Mouse (Mus musculus) heart, embryonic 13.5 days (tissue): ENCODE measurements around the gene Wasf2. TPM values are rescaled to one million over a fixed set of nuclear protein-coding genes. Genes with fewer than 3 reads are reported as not detected.

Experiments used
- ATAC-seq: fragments of 200-750 bp; cut with Nextera tagmentation; 2 replicates; pipeline ENCODE4 v1.8.0; 2017; ENCODE audit warnings: moderate TSS enrichment; ENCODE audit not compliant: insufficient number of reproducible peaks, low FRiP score, low TSS enrichment; ENCODE audit errors: extremely low read depth
- H3K27ac ChIP-seq: fragments of 300-500 bp; sonication (generic); replicated peaks from 2 replicates; pipeline ENCODE4 v1.5.1; 2015; ENCODE audit warnings: moderate library complexity, mild to moderate bottlenecking, inconsistent platforms
- H3K27me3 ChIP-seq: fragments of 300-500 bp; sonication (generic); replicated peaks from 2 replicates; pipeline ENCODE4 v1.6.1; 2015; ENCODE audit warnings: mild to moderate bottlenecking, inconsistent platforms
- H3K36me3 ChIP-seq: fragments of 300-500 bp; sonication (generic); 2 replicates; pipeline ENCODE4 v1.6.1; 2015; ENCODE audit warnings: mild to moderate bottlenecking, inconsistent platforms
- H3K4me1 ChIP-seq: fragments of 300-500 bp; sonication (generic); 2 replicates; pipeline ENCODE4 v1.6.1; 2015; ENCODE audit warnings: inconsistent platforms
- H3K4me2 ChIP-seq: fragments of 300-500 bp; sonication (generic); 2 replicates; pipeline ENCODE4 v1.6.1; 2015; ENCODE audit warnings: inconsistent platforms, mild to moderate bottlenecking, moderate library complexity
- H3K4me3 ChIP-seq: fragments of 300-500 bp; sonication (generic); 2 replicates; pipeline ENCODE4 v1.5.1; 2015; ENCODE audit warnings: moderate library complexity, mild to moderate bottlenecking, inconsistent platforms
- H3K9ac ChIP-seq: fragments of 300-500 bp; sonication (generic); 2 replicates; pipeline ENCODE4 v1.6.1; 2015; ENCODE audit warnings: inconsistent platforms, mild to moderate bottlenecking, moderate library complexity
- H3K9me3 ChIP-seq: fragments of 300-500 bp; sonication (generic); 2 replicates; pipeline ENCODE4 v1.6.1; 2016; ENCODE audit warnings: inconsistent platforms
- WGBS: fragments of 180-500 bp; shearing (Covaris S2); methylation state at CpG from one replicate; pipeline ENCODE4 v1.1.7; 2015; ENCODE audit warnings: mixed read lengths; 5-methylcytosine and 5-hydroxymethylcytosine counted together
- polyA plus RNA-seq: library from polyadenylated mRNA; unstranded; fragments of >200 nt; fragmentation: Nextera tagmentation; extraction: Ambion mirVana; gene quantifications from 2 replicates; pipeline ENCODE4 v1.2.1, GENCODE M21; 2015

The Wasf2 gene
- polyA plus RNA-seq, 1 experiment from 2014 or later, result 64.6 TPM

DNA sequence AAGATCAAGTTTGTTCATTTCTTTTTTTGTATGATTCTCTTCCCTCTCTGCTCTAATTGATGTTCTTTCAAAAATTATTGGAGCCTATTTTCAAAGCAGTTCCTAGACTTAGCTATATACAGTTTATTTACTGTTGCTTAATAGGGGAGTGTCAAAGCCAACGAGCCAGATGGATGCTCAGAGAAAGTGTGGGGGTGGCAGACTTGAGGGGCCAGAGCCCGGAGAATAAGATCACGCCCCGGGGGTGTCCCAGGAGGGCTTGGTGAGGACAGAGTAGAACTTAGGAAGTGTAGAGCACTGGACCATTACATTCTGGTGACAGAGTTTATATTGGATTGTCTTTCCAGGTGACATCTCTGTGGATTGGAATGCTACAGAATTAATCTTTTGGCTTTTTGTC is 30.5 kb downstream of the Wasf2 start:
- no peak for ATAC-seq
- Histone ChIP-seq H3K36me3 (peaks cover 37% of the 10 kb centered on the region), H3K4me2 (no peak overlapping the region), H3K9ac (no peak overlapping the region), H3K27me3 (no peaks in the 10 kb centered on the region), H3K27ac (no peak overlapping the region), H3K4me1 (peaks cover 50% of the 10 kb centered on the region), H3K4me3 (no peak overlapping the region), H3K9me3 (no peaks in the 10 kb centered on the region)
- WGBS, result 67% methylated on average over 4 of the region's 4 CpGs

DNA sequence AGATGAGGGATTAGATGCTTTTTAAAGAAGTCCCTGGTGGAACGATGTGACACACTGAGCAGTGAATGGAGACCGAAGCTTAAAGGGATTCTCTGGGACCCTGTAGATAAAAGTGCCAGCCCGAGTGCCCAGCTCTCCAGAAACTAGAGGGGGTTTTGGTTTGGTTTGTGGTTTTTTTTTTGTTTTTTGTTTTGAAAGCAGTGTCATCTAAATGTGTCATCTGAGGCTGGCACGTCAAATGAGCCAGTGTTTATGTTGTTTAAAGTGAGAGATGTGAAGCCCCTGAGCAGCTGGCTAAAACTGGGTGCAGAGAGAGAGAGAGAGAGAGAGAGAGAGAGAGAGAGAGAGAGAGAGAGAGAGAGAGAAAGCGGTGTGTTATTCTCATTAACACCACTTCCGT is 31.9 kb downstream of the Wasf2 start:
- Histone ChIP-seq H3K36me3 (peaks cover 29% of the 10 kb centered on the region), H3K9ac (no peak overlapping the region)
- ATAC-seq, result no peak

DNA sequence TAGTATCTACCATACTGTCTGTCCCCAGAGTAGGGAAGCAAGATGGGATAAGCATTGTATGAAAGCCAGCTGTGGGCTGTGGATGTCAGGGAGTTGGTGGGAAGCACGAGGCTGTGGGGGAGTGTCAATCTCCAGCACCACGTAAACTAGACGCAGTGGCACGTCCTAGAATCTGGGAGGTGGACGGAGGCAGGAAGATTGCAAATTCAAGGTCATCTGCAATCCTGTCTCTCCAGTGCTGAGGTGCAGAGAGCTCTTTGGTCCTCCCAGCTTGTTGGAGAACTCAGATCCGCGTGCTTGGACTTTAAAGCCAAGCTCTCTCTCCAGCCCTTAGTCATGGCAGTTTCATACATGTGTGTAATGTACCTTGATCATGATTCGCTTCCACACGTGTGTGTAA is 36.5 kb downstream of the Wasf2 start:
- H3K9ac ChIP-seq, result 0 out of 2 replicates have a peak overlapping the region, but pooled peaks have one; percentile 12

More for the DNA sequence above, 31.9 kb downstream of the Wasf2 start:
- Histone ChIP-seq H3K4me2 (no peak overlapping the region), H3K4me1 (peaks cover 50% of the 10 kb centered on the region), H3K27ac (no peak overlapping the region), H3K9me3 (no peaks in the 10 kb centered on the region), H3K4me3 (no peak overlapping the region), H3K27me3 (no peaks in the 10 kb centered on the region)
- WGBS, result 74% methylated on average over 6 of the region's 6 CpGs

DNA sequence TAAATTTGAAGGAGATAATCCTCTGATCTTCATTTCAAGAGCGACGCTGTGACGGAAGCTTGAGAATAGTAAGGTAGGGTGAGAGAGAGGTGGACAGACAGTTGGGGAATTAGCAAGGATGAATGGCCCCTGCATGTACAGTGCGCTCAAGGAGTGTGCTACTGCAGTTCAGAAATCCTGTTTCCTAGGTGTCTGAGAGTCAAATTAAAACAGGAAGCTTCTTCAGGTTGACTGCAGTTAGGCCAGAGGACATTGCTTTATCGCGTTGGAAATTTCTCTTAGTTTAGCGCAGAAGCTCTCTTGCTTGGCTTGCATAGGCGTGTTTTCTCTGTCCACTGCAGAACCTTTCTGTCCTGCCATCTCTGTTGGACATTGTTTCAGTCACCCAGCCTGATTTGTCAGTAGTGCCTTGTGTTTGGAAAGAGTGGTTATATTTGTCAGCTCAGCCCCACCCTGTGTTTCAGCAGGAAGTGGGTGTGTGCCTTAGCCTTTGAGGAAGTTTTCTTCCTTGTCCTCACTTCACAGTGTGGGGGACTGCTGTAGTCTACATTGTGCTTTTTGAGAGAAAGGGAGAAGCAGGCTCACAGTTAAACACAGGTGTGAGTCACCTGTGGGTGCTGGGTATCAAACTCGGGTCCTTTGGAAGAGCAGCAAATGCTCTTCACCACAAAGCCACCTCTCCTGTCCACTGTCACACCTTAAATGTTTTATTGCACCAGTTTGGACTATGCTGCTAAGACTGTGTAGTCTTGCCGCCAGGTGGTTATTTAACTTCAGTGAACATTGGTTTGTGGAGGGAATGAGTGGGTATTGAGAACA is 39.1 kb downstream of the Wasf2 start:
- Histone ChIP-seq H3K4me3 (no peak overlapping the region), H3K9ac (peak overlapping the region; percentile 61), H3K4me2 (0 out of 2 replicates have a peak overlapping the region, but pooled peaks have one; percentile 3), H3K4me1 (peaks cover 70% of the 10 kb centered on the region), H3K36me3 (peaks cover 13% of the 10 kb centered on the region), H3K27me3 (no peaks in the 10 kb centered on the region), H3K27ac (peak overlapping the region; percentile 70), H3K9me3 (no peaks in the 10 kb centered on the region)
- ATAC-seq, result no peak
- WGBS, result 69% methylated on average over 10 of the region's 10 CpGs

More for the DNA sequence above, 36.5 kb downstream of the Wasf2 start:
- H3K4me1 ChIP-seq, result peaks cover 45% of the 10 kb centered on the region
- H3K36me3 ChIP-seq, result peaks cover 21% of the 10 kb centered on the region
- WGBS, result 54% methylated on average over 9 of the region's 9 CpGs
- no peak for ATAC-seq
- peak overlapping the region; percentile 70 for H3K27ac ChIP-seq
- H3K4me3 ChIP-seq, result no peak overlapping the region
- no peaks in the 10 kb centered on the region for H3K9me3 ChIP-seq
- no peaks in the 10 kb centered on the region for H3K27me3 ChIP-seq
- H3K4me2 ChIP-seq, result 0 out of 2 replicates have a peak overlapping the region, but pooled peaks have one; percentile 18

DNA sequence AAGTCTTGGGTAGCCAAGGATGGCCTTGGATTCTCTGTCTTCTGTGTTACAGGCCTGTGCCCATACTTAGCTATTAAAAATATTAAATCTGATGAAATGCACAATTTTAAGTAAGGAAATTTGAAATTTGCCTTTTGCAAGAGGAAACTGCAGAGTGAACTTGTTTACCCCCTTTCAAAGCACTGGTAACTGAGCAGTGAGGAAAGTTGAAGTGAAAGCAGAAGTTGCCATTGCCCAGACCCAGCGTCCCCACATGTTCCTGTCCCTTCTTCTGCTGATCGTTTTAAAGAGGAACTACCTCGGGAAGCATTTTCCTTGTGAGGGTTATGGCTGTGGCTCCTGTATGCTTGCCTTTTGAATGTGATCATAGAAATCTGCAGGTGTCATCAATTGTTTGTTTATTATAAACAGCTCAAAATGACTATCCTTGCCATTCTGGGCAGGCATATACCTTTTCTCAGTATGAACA is 39.8 kb downstream of the Wasf2 start:
- H3K27ac ChIP-seq, result peak overlapping the region; percentile 70
- 0 out of 2 replicates have a peak overlapping the region, but pooled peaks have one; percentile 3 for H3K4me2 ChIP-seq
- no peak for ATAC-seq
- WGBS, result 63% methylated on average over 3 of the region's 3 CpGs
- no peak overlapping the region for H3K4me3 ChIP-seq
- H3K9me3 ChIP-seq, result no peaks in the 10 kb centered on the region
- no peak overlapping the region for H3K9ac ChIP-seq
- H3K4me1 ChIP-seq, result peaks cover 75% of the 10 kb centered on the region
- no peaks in the 10 kb centered on the region for H3K27me3 ChIP-seq
- H3K36me3 ChIP-seq, result peaks cover 10% of the 10 kb centered on the region

DNA sequence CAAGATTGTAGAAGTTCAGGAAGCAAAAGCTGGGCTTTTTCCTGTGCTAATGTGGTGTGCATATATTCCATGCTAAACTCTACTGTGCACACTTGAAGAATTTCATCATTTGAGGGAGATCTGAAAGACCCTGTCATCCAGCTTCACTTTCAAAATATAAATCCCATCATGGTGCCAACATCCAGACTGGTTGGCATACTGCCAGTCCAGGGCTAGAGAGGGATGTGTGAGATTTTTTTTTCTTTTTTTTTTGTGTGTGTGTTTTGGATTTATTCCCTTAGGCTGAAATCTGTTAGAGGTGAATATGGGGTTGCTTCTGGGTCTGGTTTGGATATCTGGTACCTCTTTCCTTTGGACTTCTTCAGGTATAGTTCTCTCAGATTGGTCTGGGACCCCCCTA is 40.3 kb downstream of the Wasf2 start:
- Histone ChIP-seq H3K27me3 (no peaks in the 10 kb centered on the region), H3K4me2 (no peak overlapping the region), H3K9me3 (no peaks in the 10 kb centered on the region), H3K4me3 (no peak overlapping the region), H3K27ac (peak overlapping the region; percentile 70; the same call in 1 of the 2 replicates), H3K4me1 (peaks cover 80% of the 10 kb centered on the region), H3K36me3 (peaks cover 7% of the 10 kb centered on the region), H3K9ac (no peak overlapping the region)
- ATAC-seq, result no peak

DNA sequence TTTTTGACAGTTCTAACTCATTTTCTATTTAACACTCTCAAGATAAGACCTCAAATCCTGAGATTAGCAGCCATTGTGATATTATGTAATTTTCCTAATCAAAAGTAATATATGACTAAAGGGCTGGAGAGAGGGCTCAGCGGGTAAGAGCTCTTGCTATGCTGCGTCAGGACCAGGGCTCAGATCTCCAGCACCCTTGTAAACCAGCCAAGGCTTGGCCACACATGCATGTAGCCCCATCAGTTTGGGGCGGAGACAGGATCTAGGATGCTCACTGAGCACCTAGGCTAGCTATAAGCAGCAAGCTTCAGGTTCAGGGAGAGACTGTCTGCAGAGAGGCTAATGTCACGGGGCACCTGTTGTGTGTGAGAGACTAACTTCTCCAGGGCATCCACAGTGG is 42.1 kb downstream of the Wasf2 start:
- no peak overlapping the region for H3K4me2 ChIP-seq
- no peak overlapping the region for H3K9ac ChIP-seq
- WGBS, result 91% methylated on average over 4 of the region's 4 CpGs
- H3K9me3 ChIP-seq, result no peaks in the 10 kb centered on the region
- no peak for ATAC-seq
- peaks cover 81% of the 10 kb centered on the region for H3K4me1 ChIP-seq
- H3K27me3 ChIP-seq, result no peaks in the 10 kb centered on the region
- peaks cover 16% of the 10 kb centered on the region for H3K36me3 ChIP-seq
- no peak overlapping the region for H3K4me3 ChIP-seq
- H3K27ac ChIP-seq, result no peak overlapping the region

DNA sequence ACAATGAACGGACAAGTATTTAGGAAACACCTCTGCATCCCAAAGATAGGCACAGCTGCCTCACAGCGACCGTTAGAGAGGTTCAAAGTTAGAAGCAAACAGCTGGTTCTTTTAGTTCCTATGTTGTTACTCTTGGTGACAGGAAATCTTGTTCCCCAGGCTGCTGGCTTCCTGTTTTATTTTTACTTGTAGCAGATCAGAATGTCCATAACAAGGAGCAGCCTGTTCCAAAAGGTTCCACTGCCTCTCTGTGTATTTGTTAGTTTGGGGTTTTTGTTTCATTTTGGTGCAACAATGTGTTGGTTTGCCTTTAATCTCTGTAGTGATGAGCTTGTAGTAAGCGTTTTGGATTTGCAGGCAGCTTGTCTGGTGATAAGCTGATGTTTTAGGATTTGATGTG is 44.1 kb downstream of the Wasf2 start:
- no peaks in the 10 kb centered on the region for H3K9me3 ChIP-seq
- H3K9ac ChIP-seq, result peak overlapping the region; percentile 6; the same call in 1 of the 2 replicates
- ATAC-seq, result no peak
- WGBS, result 25% methylated on average over 4 of the region's 4 CpGs
- H3K36me3 ChIP-seq, result peaks cover 33% of the 10 kb centered on the region
- H3K4me1 ChIP-seq, result peaks cover 88% of the 10 kb centered on the region
- peak overlapping the region; percentile 71 for H3K27ac ChIP-seq
- peak overlapping the region; percentile 34 for H3K4me2 ChIP-seq
- no peaks in the 10 kb centered on the region for H3K27me3 ChIP-seq
- H3K4me3 ChIP-seq, result no peak overlapping the region

DNA sequence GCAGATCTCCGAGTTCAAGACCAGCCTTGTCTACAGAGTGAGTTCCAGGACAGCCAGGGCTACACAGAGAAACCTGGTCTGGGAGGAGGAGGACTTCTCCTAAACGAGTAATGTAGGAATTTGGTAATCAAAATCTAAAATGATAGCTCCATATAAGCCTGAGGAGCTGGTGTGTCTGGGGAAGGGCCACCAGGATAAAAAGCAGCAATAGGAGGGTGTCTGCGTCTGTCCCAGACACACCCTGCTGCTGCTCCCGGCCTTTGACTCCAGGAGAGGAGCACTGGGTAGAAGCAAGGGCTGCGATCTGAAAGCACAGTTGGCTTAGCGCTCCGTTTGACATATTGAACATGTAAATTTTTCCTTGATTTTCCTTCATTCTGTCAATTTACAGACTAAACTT is 45.0 kb downstream of the Wasf2 start:
- no peak for ATAC-seq

DNA sequence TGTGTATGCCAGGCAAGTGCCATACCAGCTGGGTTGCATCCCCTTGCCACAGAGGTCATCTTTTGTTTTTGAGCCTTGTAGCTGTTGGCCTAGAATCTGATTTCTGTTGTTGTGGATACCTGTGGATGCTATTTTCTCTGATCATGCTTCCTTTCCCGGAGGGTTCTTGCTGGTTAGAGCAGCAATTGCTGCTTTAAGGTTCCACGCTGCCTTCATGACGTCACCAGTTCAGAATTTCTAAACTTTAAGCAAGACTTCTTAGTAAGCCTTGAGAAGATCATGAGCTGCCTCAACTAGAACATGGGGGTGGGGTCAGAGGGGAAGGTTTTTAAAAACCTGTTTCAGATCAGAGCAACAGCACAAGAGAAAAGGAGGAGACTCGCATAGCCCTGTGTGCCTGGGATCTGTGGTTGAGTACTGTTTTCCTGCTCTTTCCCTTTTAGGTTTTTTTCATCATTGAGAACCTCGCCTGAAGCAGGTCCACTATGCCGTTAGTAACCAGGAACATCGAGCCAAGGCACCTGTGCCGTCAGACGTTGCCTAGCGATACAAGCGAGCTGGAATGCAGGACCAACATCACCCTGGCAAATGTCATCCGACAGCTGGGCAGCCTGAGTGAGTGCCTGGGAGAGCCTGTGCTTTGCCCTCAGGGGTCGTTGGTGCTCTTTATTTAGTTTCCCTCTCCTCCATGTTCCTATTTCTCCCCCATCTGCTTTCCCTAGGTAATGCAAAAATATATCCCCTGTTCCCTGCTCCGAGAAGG is 45.9 kb downstream of the Wasf2 start:
- no peaks in the 10 kb centered on the region for H3K27me3 ChIP-seq
- peaks cover 51% of the 10 kb centered on the region for H3K36me3 ChIP-seq
- H3K4me3 ChIP-seq, result no peak overlapping the region
- H3K4me1 ChIP-seq, result peaks cover 70% of the 10 kb centered on the region
- WGBS, result 26% methylated on average over 14 of the region's 14 CpGs
- H3K9ac ChIP-seq, result peak overlapping the region; percentile 54
- peak overlapping the region; percentile 82 for H3K27ac ChIP-seq
- H3K4me2 ChIP-seq, result peak overlapping the region; percentile 39
- peak; percentile 45 for ATAC-seq
- no peaks in the 10 kb centered on the region for H3K9me3 ChIP-seq

More for the DNA sequence above, 45.0 kb downstream of the Wasf2 start:
- H3K9me3 ChIP-seq, result no peaks in the 10 kb centered on the region
- H3K4me2 ChIP-seq, result no peak overlapping the region
- peaks cover 42% of the 10 kb centered on the region for H3K36me3 ChIP-seq
- H3K27me3 ChIP-seq, result no peaks in the 10 kb centered on the region
- H3K4me1 ChIP-seq, result peaks cover 79% of the 10 kb centered on the region
- peak overlapping the region; percentile 54 for H3K9ac ChIP-seq
- H3K27ac ChIP-seq, result peak overlapping the region; percentile 82
- no peak overlapping the region for H3K4me3 ChIP-seq
- WGBS, result 65% methylated on average over 7 of the region's 7 CpGs

DNA sequence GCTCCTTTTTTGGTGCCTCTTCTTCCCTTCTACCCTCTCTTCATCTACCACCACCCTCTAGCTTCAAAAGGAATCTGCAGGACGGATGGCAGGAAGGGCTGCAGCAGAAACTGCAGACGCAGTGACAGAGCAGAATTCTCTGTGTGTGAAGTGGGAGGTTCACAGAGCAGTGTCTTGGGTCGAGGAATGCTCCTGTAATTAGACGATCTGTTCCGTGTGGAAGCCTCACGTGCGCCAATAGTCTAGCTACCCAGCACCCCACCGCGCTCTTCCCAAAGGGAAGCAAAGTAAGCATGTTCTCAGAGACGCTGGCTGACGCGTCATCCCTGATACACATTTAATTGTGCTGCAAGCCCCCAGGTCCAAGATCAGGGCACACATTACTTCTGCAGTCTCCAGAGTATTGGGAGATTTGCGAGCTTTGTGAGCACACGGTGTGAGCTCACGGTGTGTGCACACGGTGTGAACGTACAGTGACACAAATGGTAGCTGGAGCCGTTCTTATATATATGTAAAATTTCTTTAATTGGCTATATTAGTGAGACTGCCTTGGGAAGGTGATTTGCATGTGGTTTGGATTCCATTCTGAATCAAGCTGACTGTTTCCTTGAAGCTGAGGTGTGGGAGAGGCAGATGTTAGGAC is 46.6 kb downstream of the Wasf2 start:
- peak overlapping the region; percentile 50 for H3K9ac ChIP-seq
- peak overlapping the region; percentile 82 for H3K27ac ChIP-seq
- H3K36me3 ChIP-seq, result peaks cover 52% of the 10 kb centered on the region
- 66% methylated on average over 18 of the region's 18 CpGs for whole genome bisulfite sequencing
- peaks cover 65% of the 10 kb centered on the region for H3K4me1 ChIP-seq
- no peak for ATAC-seq
- H3K9me3 ChIP-seq, result no peaks in the 10 kb centered on the region
- no peak overlapping the region for H3K4me3 ChIP-seq
- H3K27me3 ChIP-seq, result no peaks in the 10 kb centered on the region
- peak overlapping the region; percentile 39 for H3K4me2 ChIP-seq
